Mouse (Mus musculus): Measurements from ENCODE around the gene Irgc1.

DNA sequence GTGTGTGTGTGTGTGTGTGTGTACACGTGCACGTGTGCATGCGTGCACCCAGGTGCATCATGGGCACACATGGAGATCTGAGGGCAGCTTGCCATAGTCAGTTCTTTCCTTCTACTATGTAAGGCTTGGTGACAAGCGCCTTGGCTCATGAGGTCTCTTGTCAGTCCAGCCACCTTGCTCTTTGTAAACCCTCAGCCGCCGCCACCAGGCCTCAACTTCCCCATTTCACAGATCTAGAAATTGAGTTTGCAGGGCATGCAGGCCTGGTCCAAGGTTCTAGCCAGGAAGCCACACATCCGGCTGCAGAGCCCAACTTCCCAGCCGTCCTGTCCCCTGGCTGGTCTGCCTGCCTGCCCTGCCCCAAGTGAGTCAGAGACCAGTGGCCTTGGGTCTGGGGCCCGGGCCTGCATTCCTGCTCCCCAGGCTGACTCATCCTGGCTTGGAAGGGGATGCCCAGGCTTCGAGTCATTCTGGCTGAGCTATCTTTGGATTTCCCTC is 65.0 kb downstream of the Irgc1 start:
- no peak for TF ChIP-seq EP300 (IDR thresholded peaks at IDR 0.05; ENCODE audit: low read depth)
- TF ChIP-seq CTCF (IDR thresholded peaks at IDR 0.05; ENCODE audit: low read depth), result no peak

All from liver, embryonic 14.5 days (tissue).